Mouse (Mus musculus) liver, embryonic 16.5 days (tissue): ENCODE results near the gene Nrn1l. TPM values are rescaled to one million over a fixed set of nuclear protein-coding genes. Genes with fewer than 3 reads are reported as not detected.

Source experiments
- ATAC-seq: fragments of 200-750 bp; cut with Nextera tagmentation; 2 replicates; pipeline ENCODE4 v1.8.0; 2017; ENCODE audit warnings: low read depth, mild to moderate bottlenecking, moderate number of reproducible peaks, moderate library complexity
- H3K27ac ChIP-seq: fragments of 300-500 bp; sonication (generic); 2 replicates; pipeline ENCODE4 v1.5.1; 2014; ENCODE audit warnings: mild to moderate bottlenecking, low read length
- H3K27me3 ChIP-seq: fragments of 300-500 bp; sonication (generic); 2 replicates; pipeline ENCODE4 v1.6.1; 2014; ENCODE audit warnings: low read depth, low read length, mixed read lengths; ENCODE audit not compliant: control insufficient read depth, insufficient read depth
- H3K36me3 ChIP-seq: fragments of 300-500 bp; sonication (generic); 2 replicates; pipeline ENCODE4 v1.6.1; 2014; ENCODE audit warnings: mild to moderate bottlenecking; ENCODE audit not compliant: control insufficient read depth, insufficient read depth
- H3K4me1 ChIP-seq: fragments of 300-500 bp; sonication (generic); 2 replicates; pipeline ENCODE4 v1.6.1; 2014; ENCODE audit warnings: low read depth, low read length, mixed read lengths; ENCODE audit not compliant: control insufficient read depth
- H3K4me2 ChIP-seq: fragments of 300-500 bp; sonication (generic); 2 replicates; pipeline ENCODE4 v1.6.1; 2014; ENCODE audit warnings: low read depth, low read length, mixed read lengths
- H3K4me3 ChIP-seq: fragments of 300-500 bp; sonication (generic); 2 replicates; pipeline ENCODE4 v1.5.1; 2014; ENCODE audit warnings: low read depth, mild to moderate bottlenecking, low read length
- H3K9ac ChIP-seq: fragments of 300-500 bp; sonication (generic); 2 replicates; pipeline ENCODE4 v1.6.1; 2014; ENCODE audit warnings: low read depth, low read length
- H3K9me3 ChIP-seq: fragments of 300-500 bp; sonication (generic); replicated peaks from 2 replicates; pipeline ENCODE4 v1.6.1; 2016; ENCODE audit warnings: low read length; ENCODE audit not compliant: control insufficient read depth
- WGBS: fragments of 180-500 bp; shearing (Covaris S2); extraction: QIAGEN DNeasy Blood & Tissue Kit; methylation state at CpG from one replicate; pipeline ENCODE4 v1.1.7; 2014; ENCODE audit not compliant: insufficient replicate concordance; 5-methylcytosine and 5-hydroxymethylcytosine counted together
- polyA plus RNA-seq: library from polyadenylated mRNA; unstranded; fragments of >200 nt; fragmentation: Nextera tagmentation; extraction: Ambion mirVana; gene quantifications from 2 replicates; pipeline ENCODE4 v1.2.1, GENCODE M21; 2015

The Nrn1l gene
- polyA plus RNA-seq, 1 experiment from 2014 or later: not detected

DNA sequence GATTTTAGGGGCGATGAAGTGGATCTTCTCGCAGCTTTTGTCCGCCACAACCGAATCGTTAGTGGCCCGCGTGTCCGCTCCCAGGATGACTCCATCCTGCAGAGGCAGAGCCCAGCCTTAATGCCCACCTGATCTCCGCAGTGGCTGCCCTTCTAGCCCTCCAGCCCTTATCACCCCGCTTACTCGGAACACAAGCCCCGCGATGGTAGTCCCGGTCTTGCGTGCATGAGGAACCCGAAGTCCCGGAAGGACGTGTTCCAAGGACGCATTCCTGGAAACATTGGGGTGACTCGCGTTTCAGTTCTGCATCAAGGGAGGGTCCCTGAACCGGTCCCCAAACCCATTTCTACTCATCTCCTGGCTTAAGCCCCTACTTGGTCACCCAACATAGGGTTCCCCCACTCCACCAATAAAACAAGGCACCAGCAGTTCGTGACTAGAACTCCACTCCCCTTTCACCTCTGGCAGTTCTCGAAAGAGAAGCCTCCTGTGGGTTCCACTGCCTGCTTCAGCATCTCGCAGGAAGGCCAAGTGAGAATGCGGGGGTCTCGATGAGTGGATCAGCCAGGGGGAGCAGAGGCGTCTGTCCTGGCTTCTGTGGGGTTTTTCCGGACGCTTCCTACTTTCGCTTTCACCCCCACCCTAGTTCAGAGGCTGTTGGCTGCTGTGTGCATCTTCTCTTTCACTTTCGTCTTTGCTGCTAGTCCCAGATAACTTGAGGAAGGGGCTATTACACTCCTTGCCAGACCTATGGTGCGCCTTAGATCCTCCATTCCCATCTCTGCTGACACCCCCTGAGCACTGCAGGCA lies 44.3 kb downstream of the Nrn1l start:
- Histone ChIP-seq H3K4me2 (peak overlapping the region; percentile 95), H3K9me3 (no peaks in the 10 kb centered on the region), H3K27me3 (no peaks in the 10 kb centered on the region), H3K4me1 (peaks cover 26% of the 10 kb centered on the region), H3K4me3 (peak overlapping the region; percentile 77), H3K36me3 (no peaks in the 10 kb centered on the region), H3K9ac (peak overlapping the region; percentile 83), H3K27ac (peak overlapping the region; percentile 81)
- under 1% methylated on average over 33 of the region's 33 CpGs for WGBS
- peak; percentile 16; the same call in 1 of the 2 replicates for ATAC-seq

DNA sequence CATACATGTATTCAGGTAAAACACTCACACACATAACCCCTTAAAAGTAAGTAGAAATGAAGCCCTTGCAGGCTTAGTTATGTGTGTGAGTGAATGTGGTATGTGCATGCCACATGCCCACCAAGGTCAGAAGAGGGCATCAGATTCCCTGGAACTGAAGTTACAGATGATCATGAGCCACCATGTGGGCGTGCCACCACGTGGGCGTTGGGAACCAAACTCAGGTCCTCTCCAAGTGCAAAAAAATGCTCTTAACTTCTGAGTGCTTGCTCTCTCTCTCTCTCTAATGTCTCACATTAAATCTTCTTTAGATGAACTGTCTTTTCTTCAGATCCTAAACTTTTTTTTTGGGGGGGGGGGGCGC lies 44.9 kb downstream of the Nrn1l start, which contains the start of gene Psmb10:
Gene Psmb10, minus strand, starts transcription at position 139 of the 364 bp plus-strand sequence.
- Histone ChIP-seq H3K4me3 (peak within 1 kb of the TSS; percentile 77), H3K4me2 (peak within 1 kb of the TSS; percentile 95), H3K4me1 (peaks cover 30% of the 10 kb centered on the region), H3K9ac (peak within 1 kb of the TSS; percentile 83), H3K27me3 (no peaks in the 10 kb centered on the region), H3K36me3 (no peaks in the 10 kb centered on the region), H3K9me3 (no peaks in the 10 kb centered on the region), H3K27ac (peak within 1 kb of the TSS; percentile 81)
- ATAC-seq: no peak
- 7% methylated on average over 4 of the region's 4 CpGs for WGBS

DNA sequence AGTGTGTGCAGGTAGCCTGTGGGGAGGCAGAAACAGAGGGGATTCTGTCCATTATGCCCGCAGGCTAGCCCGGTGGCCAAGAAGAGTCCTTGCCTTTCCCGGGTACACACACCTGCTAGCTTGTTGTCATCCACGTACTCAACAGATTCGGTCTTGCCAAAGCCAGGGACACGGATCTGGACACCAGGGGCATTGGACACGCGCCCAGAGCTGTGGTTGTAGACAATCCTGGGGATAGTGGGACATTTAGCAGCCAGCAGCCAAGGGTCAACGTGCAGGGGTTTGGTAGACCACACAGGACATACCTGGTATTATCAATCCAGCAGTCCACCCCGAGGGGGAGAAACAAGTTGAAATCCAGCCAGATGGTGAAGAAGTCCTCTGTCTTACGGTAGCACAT lies 48.7 kb downstream of the Nrn1l start:
- peak overlapping the region; percentile 50 for H3K4me3 ChIP-seq
- peaks cover 21% of the 10 kb centered on the region for H3K36me3 ChIP-seq
- H3K27me3 ChIP-seq: no peaks in the 10 kb centered on the region
- H3K9me3 ChIP-seq: no peaks in the 10 kb centered on the region
- peaks cover 15% of the 10 kb centered on the region for H3K4me1 ChIP-seq
- 79% methylated on average over 11 of the region's 11 CpGs for WGBS
- H3K4me2 ChIP-seq: peak overlapping the region; percentile 43
- H3K9ac ChIP-seq: peak overlapping the region; percentile 28; the same call in 1 of the 2 replicates
- H3K27ac ChIP-seq: peak overlapping the region; percentile 67
- ATAC-seq: peak; percentile 16

DNA sequence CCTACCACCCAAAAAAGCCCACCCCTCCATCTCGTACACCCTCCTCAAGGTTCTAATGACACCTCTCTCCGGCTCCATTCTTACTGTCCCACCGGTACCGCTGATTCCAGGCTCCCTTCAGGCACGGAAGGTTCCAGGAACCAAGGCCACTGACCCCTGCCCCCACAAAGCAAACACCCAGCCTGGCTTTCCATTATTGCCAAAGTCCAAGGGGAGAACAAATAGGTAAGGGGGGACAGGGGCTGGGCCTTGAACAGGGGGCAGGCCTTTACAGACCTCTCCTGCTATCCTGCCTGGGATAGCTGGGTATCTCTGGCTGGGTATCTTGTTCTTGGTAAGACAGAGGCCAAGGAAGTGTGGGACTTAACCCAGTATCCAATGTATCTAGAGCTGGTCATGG lies 49.2 kb downstream of the Nrn1l start:
- Histone ChIP-seq H3K27ac (peak overlapping the region; percentile 75), H3K4me2 (peak overlapping the region; percentile 46), H3K9me3 (no peaks in the 10 kb centered on the region), H3K27me3 (no peaks in the 10 kb centered on the region), H3K4me1 (peaks cover 15% of the 10 kb centered on the region), H3K4me3 (peak overlapping the region; percentile 50), H3K36me3 (peaks cover 21% of the 10 kb centered on the region), H3K9ac (peak overlapping the region; percentile 37; the same call in 1 of the 2 replicates)
- 84% methylated on average over 5 of the region's 5 CpGs for WGBS
- peak; percentile 77 for ATAC-seq

DNA sequence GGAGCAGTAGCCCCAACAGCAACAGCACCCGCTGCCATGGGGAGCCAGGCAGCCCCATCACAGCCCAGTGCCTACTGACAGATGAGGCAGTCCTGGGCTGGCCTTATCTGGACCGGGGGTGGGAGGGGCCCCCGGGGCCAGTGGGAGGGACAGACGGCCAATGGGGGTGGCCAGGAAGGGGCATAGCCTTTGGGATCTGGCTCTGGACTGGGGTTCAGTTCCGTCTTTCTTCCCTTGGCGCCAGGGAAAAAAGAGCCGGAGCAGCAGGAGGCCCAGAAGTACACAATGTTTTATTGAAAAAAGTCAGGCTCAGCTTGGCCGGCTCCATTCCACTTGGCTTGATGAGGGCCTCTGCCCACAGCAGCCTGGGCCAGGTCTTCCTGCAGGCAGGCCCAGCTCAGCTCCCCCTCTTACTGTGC lies 50.0 kb downstream of the Nrn1l start, which contains the start of gene Lcat:
Gene Lcat, minus strand, starts transcription at position 62 of the 419 bp plus-strand sequence.
- Histone ChIP-seq H3K27me3 (no peaks in the 10 kb centered on the region), H3K4me3 (peak within 1 kb of the TSS; percentile 50), H3K9ac (peak within 1 kb of the TSS; percentile 37; the same call in 1 of the 2 replicates), H3K27ac (peak within 1 kb of the TSS; percentile 75), H3K4me1 (peaks cover 11% of the 10 kb centered on the region), H3K36me3 (peaks cover 21% of the 10 kb centered on the region), H3K4me2 (peak within 1 kb of the TSS; percentile 46), H3K9me3 (no peaks in the 10 kb centered on the region)
- peak; percentile 76 for ATAC-seq
- 49% methylated on average over 8 of the region's 8 CpGs for WGBS

Other genes with a start within 250 kb of the Nrn1l start
- 0.33 and 0.40 TPM in 2 replicates for gene Carmil2, start 207.3 kb upstream of the Nrn1l start, polyA plus RNA-seq
- 19.1 and 20.8 TPM in 2 replicates for gene Acd, start 192.5 kb upstream of the Nrn1l start, polyA plus RNA-seq
- gene Pard6a, start 192.4 kb upstream of the Nrn1l start, polyA plus RNA-seq: 5.7 and 6.1 TPM in 2 replicates
- not detected in 2 replicates for gene 4933405L10Rik, start 185.9 kb upstream of the Nrn1l start, polyA plus RNA-seq
- 3.5 and 4.1 TPM in 2 replicates for gene Enkd1, start 185.4 kb upstream of the Nrn1l start, polyA plus RNA-seq
- 1.6 and 1.8 TPM in 2 replicates for gene Gfod2, start 134.9 kb upstream of the Nrn1l start, polyA plus RNA-seq
- 44.3 and 50.1 TPM in 2 replicates for gene Ranbp10, start 66.2 kb upstream of the Nrn1l start, polyA plus RNA-seq
- gene Tsnaxip1, start 65.8 kb upstream of the Nrn1l start, polyA plus RNA-seq: 0.07 TPM in 2 replicates
- 19.1 and 20.5 TPM in 2 replicates for gene Cenpt, start 40.3 kb upstream of the Nrn1l start, polyA plus RNA-seq
- 25.4 and 26.4 TPM in 2 replicates for gene Thap11, start 38.4 kb upstream of the Nrn1l start, polyA plus RNA-seq
- gene Nutf2, start 33.0 kb upstream of the Nrn1l start, polyA plus RNA-seq: 88.9 and 95.7 TPM in 2 replicates
- gene Edc4, start 12.7 kb upstream of the Nrn1l start, polyA plus RNA-seq: 15.9 and 17.4 TPM in 2 replicates
- 10.0 and 12.2 TPM in 2 replicates for gene Pskh1, start 6.9 kb downstream of the Nrn1l start, polyA plus RNA-seq
- gene Ctrl, start 40.3 kb downstream of the Nrn1l start, polyA plus RNA-seq: 0.22 TPM in 1 of 2 replicates, not detected in the other
- gene Psmb10, start 44.9 kb downstream of the Nrn1l start, polyA plus RNA-seq: 34.8 and 40.6 TPM in 2 replicates
- 88.0 and 97.1 TPM in 2 replicates for gene Lcat, start 49.8 kb downstream of the Nrn1l start, polyA plus RNA-seq
- gene Slc12a4, start 72.5 kb downstream of the Nrn1l start, polyA plus RNA-seq: 11.1 and 12.0 TPM in 2 replicates
- not detected in 2 replicates for gene Dpep3, start 85.9 kb downstream of the Nrn1l start, polyA plus RNA-seq
- gene Dus2, start 97.8 kb downstream of the Nrn1l start, polyA plus RNA-seq: 10.5 and 10.9 TPM in 2 replicates
- not detected in 2 replicates for gene Dpep2nb, start 112.4 kb downstream of the Nrn1l start, polyA plus RNA-seq
- gene Ddx28, start 118.3 kb downstream of the Nrn1l start, polyA plus RNA-seq: 8.7 and 9.6 TPM in 2 replicates
- gene Nfatc3, start 165.3 kb downstream of the Nrn1l start, polyA plus RNA-seq: 2.4 and 3.0 TPM in 2 replicates
- 17.5 and 20.1 TPM in 2 replicates for gene Esrp2, start 243.4 kb downstream of the Nrn1l start, polyA plus RNA-seq